Mouse (Mus musculus): Measurements from ENCODE around the gene Hist1h2bm. TPM values are rescaled to one million over a fixed set of nuclear protein-coding genes. Genes with fewer than 3 reads are reported as not detected.
"Not testable (repeated sequence)": the region's sequence is repeated elsewhere in the genome, so short reads cannot be mapped to it uniquely, and the experiment has no call there.

The Hist1h2bm gene
- total RNA-seq, 2 experiments from 2014 or later = 2.0 to 3.5 TPM

GRCm38 (mm10) chr13:21722993-21723836 lies 1.4 kb downstream of the Hist1h2bm start:
- intact Hi-C loops (cut with DNase I) = no loop called here
- DNase-seq = no peak

- DNase-seq = no peak
- intact Hi-C loops (cut with DNase I) = no loop called here
Observed at GRCm38 (mm10) chr13:21727948-21728572, 6.2 kb downstream of the Hist1h2bm start.

- intact Hi-C loops (cut with DNase I) = no loop called here
- DNase-seq = no peak
Observed at GRCm38 (mm10) chr13:21729544-21729943, 7.7 kb downstream of the Hist1h2bm start.

- no peak for DNase-seq
- intact Hi-C loops (cut with DNase I) = loop anchor here (5.0 to 10.0 kb wide), 2 partner anchors 44 to 1951 kb away; partner anchors contain the start of genes Hist1h2ac and Hist1h2bc
Observed at GRCm38 (mm10) chr13:21733466-21733865, 11.6 kb downstream of the Hist1h2bm start.

GRCm38 (mm10) chr13:21734010-21734905 lies 12.4 kb downstream of the Hist1h2bm start:
- intact Hi-C loops (cut with DNase I) = loop anchor here (2.0 to 10.0 kb wide), 3 partner anchors 17 to 1951 kb away; partner anchors contain the start of genes Hist1h2ac, Hist1h2bc and Hist1h4k

GRCm38 (mm10) chr13:21734906-21735767 lies 13.3 kb downstream of the Hist1h2bm start, which contains the start of gene Hist1h4j:
Hist1h4j (plus strand) TSS chr13:21735064.
- peak in 1 of 2 experiments; percentile 39 for DNase-seq
- intact Hi-C loops (cut with DNase I) = loop anchor here (2.0 to 10.0 kb wide), 3 partner anchors 16 to 1950 kb away; partner anchors contain the start of genes Hist1h2ac, Hist1h2bc and Hist1h4k

More at GRCm38 (mm10) chr13:21734010-21734905, 12.4 kb downstream of the Hist1h2bm start:
- peak; percentile 48 to 51 for DNase-seq

- intact Hi-C loops (cut with DNase I) = no loop called here
- no peak for DNase-seq
Observed at GRCm38 (mm10) chr13:21745006-21745405, 23.2 kb downstream of the Hist1h2bm start.

- DNase-seq = no peak
- intact Hi-C loops (cut with DNase I) = loop anchor here (2.0 kb wide), 1 partner anchor 15 kb away; the partner anchor contains the start of gene Hist1h4j
Observed at GRCm38 (mm10) chr13:21749387-21750158, 27.7 kb downstream of the Hist1h2bm start.

GRCm38 (mm10) chr13:21750159-21751017 lies 28.5 kb downstream of the Hist1h2bm start, which contains the start of gene Hist1h4k:
Hist1h4k (minus strand) TSS chr13:21750505.
- intact Hi-C loops (cut with DNase I) = loop anchor here (2.0 kb wide), 1 partner anchor 16 kb away; the partner anchor contains the start of gene Hist1h4j

GRCm38 (mm10) chr13:21751417-21751816 lies 29.6 kb downstream of the Hist1h2bm start:
- no peak for DNase-seq
- intact Hi-C loops (cut with DNase I) = loop anchor here (2.0 kb wide), 1 partner anchor 17 kb away; the partner anchor contains the start of gene Hist1h4j

More at GRCm38 (mm10) chr13:21750159-21751017, 28.5 kb downstream of the Hist1h2bm start, which contains the start of gene Hist1h4k:
- peak; percentile 68 for DNase-seq

GRCm38 (mm10) chr13:21751827-21752226 lies 30.0 kb downstream of the Hist1h2bm start:
- no peak for DNase-seq
- intact Hi-C loops (cut with DNase I) = loop anchor here (2.0 kb wide), 1 partner anchor 17 kb away; the partner anchor contains the start of gene Hist1h4j

- DNase-seq = no peak
- intact Hi-C loops (cut with DNase I) = no loop called here
Observed at GRCm38 (mm10) chr13:21752356-21752755, 30.5 kb downstream of the Hist1h2bm start.

- no peak for DNase-seq
- intact Hi-C loops (cut with DNase I) = no loop called here
Observed at GRCm38 (mm10) chr13:21753051-21753523, 31.2 kb downstream of the Hist1h2bm start.

GRCm38 (mm10) chr13:21753524-21754285 lies 31.9 kb downstream of the Hist1h2bm start, which contains the start of the genes Hist1h2ak and Hist1h2bn:
Hist1h2ak (minus strand) TSS chr13:21753827.
Hist1h2bn (plus strand) TSS chr13:21754123.
- DNase-seq = peak in 1 of 2 experiments; percentile 30
- intact Hi-C loops (cut with DNase I) = not testable (repeated sequence)

GRCm38 (mm10) chr13:21754294-21755001 lies 32.6 kb downstream of the Hist1h2bm start:
- intact Hi-C loops (cut with DNase I); DNase-seq: not testable (repeated sequence)

Data from gastrocnemius, postnatal 36 days (tissue).